Mouse (Mus musculus) MN1 (cell line): ENCODE measurements at regions not wholly inside any gene's neighbourhood (a gene's known extent, or its start where the extent isn't known, plus 50 kb on each side); places are given as distances from the start of the nearest gene placed in this dataset.

Experiments
- DNase-seq: peaks from one replicate; pipeline ENCODE4 v3.0.0-alpha.2; 2016; ENCODE audit warnings: low spot score

- DNase-seq = no peak
Measured at GRCm38 (mm10) chr5:133113183-133113582, 570.0 kb upstream of the Auts2 start.

GRCm38 (mm10) chr5:133106691-133107354 lies 563.7 kb upstream of the Auts2 start:
- peak; percentile 41 for DNase-seq

- no peak for DNase-seq
Measured at GRCm38 (mm10) chr5:133096340-133096739, 553.2 kb upstream of the Auts2 start.

- DNase-seq = no peak
Measured at GRCm38 (mm10) chr5:133084859-133085258, 541.7 kb upstream of the Auts2 start.

- no peak for DNase-seq
Measured at GRCm38 (mm10) chr5:133080751-133081150, 537.6 kb upstream of the Auts2 start.

GRCm38 (mm10) chr5:133078916-133079315 lies 535.8 kb upstream of the Auts2 start:
- DNase-seq = no peak

- no peak for DNase-seq
Measured at GRCm38 (mm10) chr5:133078390-133078789, 535.2 kb upstream of the Auts2 start.

GRCm38 (mm10) chr5:133073317-133073716 lies 530.2 kb upstream of the Auts2 start:
- no peak for DNase-seq

- DNase-seq = no peak
Measured at GRCm38 (mm10) chr5:133070141-133070540, 527.0 kb upstream of the Auts2 start.

GRCm38 (mm10) chr5:133062481-133062880 lies 519.3 kb upstream of the Auts2 start:
- no peak for DNase-seq

GRCm38 (mm10) chr5:133047456-133047855 lies 504.3 kb upstream of the Auts2 start:
- DNase-seq = no peak

GRCm38 (mm10) chr5:133045637-133046036 lies 502.5 kb upstream of the Auts2 start:
- DNase-seq = peak; percentile 11

- DNase-seq = no peak
Measured at GRCm38 (mm10) chr5:133027590-133027989, 484.4 kb upstream of the Auts2 start.

GRCm38 (mm10) chr5:133025121-133025520 lies 482.0 kb upstream of the Auts2 start:
- no peak for DNase-seq

GRCm38 (mm10) chr5:133020821-133021220 lies 477.7 kb upstream of the Auts2 start:
- DNase-seq = no peak

GRCm38 (mm10) chr5:133020116-133020515 lies 477.0 kb upstream of the Auts2 start:
- no peak for DNase-seq

GRCm38 (mm10) chr5:133010624-133011575 lies 467.8 kb upstream of the Auts2 start:
- no peak for DNase-seq

GRCm38 (mm10) chr5:132982866-132983265 lies 439.7 kb upstream of the Auts2 start:
- no peak for DNase-seq

GRCm38 (mm10) chr5:132979013-132979412 lies 435.9 kb upstream of the Auts2 start:
- DNase-seq = no peak

- no peak for DNase-seq
Measured at GRCm38 (mm10) chr5:132975303-132975932, 432.3 kb upstream of the Auts2 start.

- DNase-seq = no peak
Measured at GRCm38 (mm10) chr5:132974876-132975275, 431.7 kb upstream of the Auts2 start.

- peak; percentile 32 for DNase-seq
Measured at GRCm38 (mm10) chr5:132971046-132971445, 427.9 kb upstream of the Auts2 start.

GRCm38 (mm10) chr5:132969376-132969775 lies 426.2 kb upstream of the Auts2 start:
- DNase-seq = no peak
